Comparison of ENCODE assay signal across 26 mouse cellular contexts in genomic region chr14:79642063-79642462, GRCm38 (mm10). TPM values are rescaled to one million over a fixed set of nuclear protein-coding genes. Genes with fewer than 3 reads are reported as not detected.
DNase-seq lines count a peak whose midpoint lies in the region; ATAC-seq and TF ChIP-seq lines count a peak whose summit lies in the region.
"Had no signal": no experiment of that assay in that cellular context is flagged by ENCODE, and none has a peak within 500 bp of the region (broad histone marks: within the 10 kb centered on the region; RNA-seq: fewer than 3 reads in every experiment).

No protein-coding gene starts in this region.

- peaks cover 11% of the 10 kb centered on the region for H3K27me3 ChIP-seq in liver, postnatal 0 days (ENCODE audit: insufficient read depth, low read length)
- H3K27me3 ChIP-seq in liver, embryonic 12.5 days (replicated peaks) = peaks cover 16% of the 10 kb centered on the region; the same call in 1 of the 2 replicates
- H3K27me3 ChIP-seq in intestine, embryonic 16.5 days (replicated peaks; ENCODE audit: control insufficient read depth, insufficient read depth, low read length) = no peaks in the 10 kb centered on the region
- H3K27me3 ChIP-seq: embryonic facial prominence, embryonic 12.5 days; embryonic facial prominence, embryonic 15.5 days; forebrain, embryonic 12.5 days; forebrain, embryonic 15.5 days had no signal

- TF ChIP-seq CTCF in liver, postnatal 0 days (IDR thresholded peaks at IDR 0.05; ENCODE audit: low read depth) = no peak

- 66% methylated on average over 9 of the region's 9 CpGs for WGBS in liver, postnatal 0 days (ENCODE audit: insufficient replicate concordance)
- 65% methylated on average over 9 of the region's 9 CpGs for WGBS in liver, embryonic 12.5 days (ENCODE audit: insufficient replicate concordance)
- WGBS in intestine, embryonic 16.5 days = 76% methylated on average over 9 of the region's 9 CpGs

- H3K36me3 ChIP-seq in liver, postnatal 0 days (replicated peaks; ENCODE audit: insufficient read depth, low read length) = no peaks in the 10 kb centered on the region
- no peaks in the 10 kb centered on the region for H3K36me3 ChIP-seq in liver, embryonic 12.5 days
- no peaks in the 10 kb centered on the region for H3K36me3 ChIP-seq in intestine, embryonic 16.5 days (ENCODE audit: control insufficient read depth, insufficient read depth, low read length)
- H3K36me3 ChIP-seq: embryonic facial prominence, embryonic 12.5 days; embryonic facial prominence, embryonic 15.5 days; forebrain, embryonic 12.5 days; forebrain, embryonic 15.5 days; heart, embryonic 10.5 days; heart, embryonic 13.5 days had no signal

- no peak overlapping the region for H3K4me3 ChIP-seq in liver, postnatal 0 days (ENCODE audit: low read depth, low read length)
- H3K4me3 ChIP-seq in liver, embryonic 12.5 days = no peak overlapping the region
- H3K4me3 ChIP-seq in intestine, embryonic 16.5 days (ENCODE audit: low read length) = no peak overlapping the region
- H3K4me3 ChIP-seq: embryonic facial prominence, embryonic 12.5 days; embryonic facial prominence, embryonic 15.5 days; forebrain, embryonic 12.5 days; forebrain, embryonic 15.5 days; heart, adult 2 months; heart, embryonic 10.5 days; heart, embryonic 13.5 days had no signal

- H3K27ac ChIP-seq in liver, postnatal 0 days (ENCODE audit: low read depth) = no peak overlapping the region
- no peak overlapping the region for H3K27ac ChIP-seq in liver, embryonic 12.5 days
- no peak overlapping the region for H3K27ac ChIP-seq in intestine, embryonic 16.5 days (ENCODE audit: low read length)
- H3K27ac ChIP-seq: embryonic facial prominence, embryonic 12.5 days; embryonic facial prominence, embryonic 15.5 days; forebrain, embryonic 12.5 days; forebrain, embryonic 15.5 days; heart, adult 2 months; heart, embryonic 10.5 days; heart, embryonic 13.5 days; hindbrain, embryonic 14.5 days had no signal

- TF ChIP-seq EP300 in liver, postnatal 0 days (IDR thresholded peaks at IDR 0.05; ENCODE audit: low read depth) = no peak

- H3K9ac ChIP-seq in liver, postnatal 0 days (replicated peaks) = no peak overlapping the region
- no peak overlapping the region for H3K9ac ChIP-seq in liver, embryonic 12.5 days
- H3K9ac ChIP-seq in intestine, embryonic 16.5 days (ENCODE audit: low read depth, low read length) = no peak overlapping the region
- H3K9ac ChIP-seq: embryonic facial prominence, embryonic 12.5 days; embryonic facial prominence, embryonic 15.5 days; forebrain, embryonic 12.5 days; forebrain, embryonic 15.5 days; heart, embryonic 13.5 days; hindbrain, embryonic 14.5 days had no signal

- H3K9me3 ChIP-seq in liver, postnatal 0 days (ENCODE audit: low read length) = no peaks in the 10 kb centered on the region
- no peaks in the 10 kb centered on the region for H3K9me3 ChIP-seq in liver, embryonic 12.5 days (replicated peaks)
- H3K9me3 ChIP-seq in intestine, embryonic 16.5 days (ENCODE audit: control insufficient read depth, low read length) = no peaks in the 10 kb centered on the region
- H3K9me3 ChIP-seq: embryonic facial prominence, embryonic 12.5 days; embryonic facial prominence, embryonic 15.5 days; forebrain, embryonic 12.5 days; forebrain, embryonic 15.5 days; heart, embryonic 10.5 days; heart, embryonic 13.5 days had no signal

- no peak overlapping the region for H3K4me2 ChIP-seq in liver, postnatal 0 days (ENCODE audit: low read depth, low read length)
- H3K4me2 ChIP-seq in liver, embryonic 12.5 days = no peak overlapping the region
- no peak overlapping the region for H3K4me2 ChIP-seq in intestine, embryonic 16.5 days (ENCODE audit: low read depth, low read length)
- H3K4me2 ChIP-seq: embryonic facial prominence, embryonic 12.5 days; embryonic facial prominence, embryonic 15.5 days; forebrain, embryonic 12.5 days; forebrain, embryonic 15.5 days; heart, embryonic 13.5 days; hindbrain, embryonic 14.5 days had no signal

- peaks cover 6% of the 10 kb centered on the region; the same call in 1 of the 2 replicates for H3K4me1 ChIP-seq in liver, postnatal 0 days (ENCODE audit: insufficient read depth)
- no peaks in the 10 kb centered on the region for H3K4me1 ChIP-seq in liver, embryonic 12.5 days
- peaks cover 3% of the 10 kb centered on the region; the same call in 1 of the 2 replicates for H3K4me1 ChIP-seq in intestine, embryonic 16.5 days (ENCODE audit: control insufficient read depth, insufficient read depth, low read length)
- H3K4me1 ChIP-seq: embryonic facial prominence, embryonic 12.5 days; embryonic facial prominence, embryonic 15.5 days had no signal

- DNase-seq in liver, postnatal 0 days = peak; percentile 27
- DNase-seq in lung, postnatal 25 days (ENCODE audit: low spot score) = peak; percentile 7
- DNase-seq in lung, postnatal 10 days = no peak
- no peak for DNase-seq in right cerebral cortex, postnatal 10 days (ENCODE audit: low spot score in 2 of 2)
- DNase-seq: adrenal gland, adult 2 months; adrenal gland, postnatal 14 days; cerebellum, adult 11 months; cerebellum, adult 2 months; cerebellum, adult 9-11 months; cerebellum, postnatal 25 days; gastrocnemius, postnatal 10 days; gastrocnemius, postnatal 36 days; heart, adult 2 months; heart, postnatal 14 days; heart, postnatal 4 days had no signal

- ATAC-seq in liver, postnatal 0 days = peak; percentile 79
- ATAC-seq in liver, embryonic 12.5 days = no peak
- peak; percentile 56 for ATAC-seq in intestine, embryonic 16.5 days
- ATAC-seq: CD4-positive, CD25-positive, alpha-beta regulatory T cell, adult 4 months; forebrain, embryonic 15.5 days had no signal

RNA-seq across cellular contexts. Expression of gene Cnmd, which starts 19.9 kb away (rescaled TPM):
- polyA plus RNA-seq in liver, postnatal 0 days (2015; fragmentation: Nextera tagmentation; extraction: Ambion mirVana) = 0.12 and 0.23 TPM in 2 replicates
- not detected in 2 replicates for polyA plus RNA-seq in liver, embryonic 12.5 days (2016; fragmentation: Nextera tagmentation; extraction: Ambion mirVana)
- polyA plus RNA-seq in intestine, embryonic 16.5 days (2015; fragmentation: Nextera tagmentation; extraction: Ambion mirVana) = 0.15 and 0.22 TPM in 2 replicates
- polyA plus RNA-seq: adrenal gland, adult 2 months; C2C12; CD4-positive, CD25-positive, alpha-beta regulatory T cell, adult 4 months had no signal

RNA-seq across cellular contexts. Expression of gene Sugt1, which starts 54.6 kb away (rescaled TPM):
- 33.2 and 33.5 TPM in 2 replicates for polyA plus RNA-seq in liver, postnatal 0 days (2015; fragmentation: Nextera tagmentation; extraction: Ambion mirVana)
- 57.7 and 63.2 TPM in 2 replicates for polyA plus RNA-seq in liver, embryonic 12.5 days (2016; fragmentation: Nextera tagmentation; extraction: Ambion mirVana)
- polyA plus RNA-seq in intestine, embryonic 16.5 days (2015; fragmentation: Nextera tagmentation; extraction: Ambion mirVana) = 96.1 and 105 TPM in 2 replicates

Comparison
In these comparisons a context has a peak if more than half of its experiments do, and no peak if none do; other contexts are left out.
1. DNase-seq: peak in liver, postnatal 0 days (single experiment) and lung, postnatal 25 days (single experiment); none in lung, postnatal 10 days (single experiment) and right cerebral cortex, postnatal 10 days (0 of 2).